Mouse (Mus musculus): ENCODE results near the gene Nsf.

- TF ChIP-seq POLR2A (IDR thresholded peaks at IDR 0.05; ENCODE audit: control insufficient read depth, low read depth, low read length): no peak
- no peak for TF ChIP-seq CTCF (IDR thresholded peaks at IDR 0.05; ENCODE audit: control insufficient read depth, insufficient read depth, insufficient replicate concordance, low read depth, low read length)
Measured at GRCm38 (mm10) chr11:103916807-103917206, 37.0 kb downstream of the Nsf start.

All from testis, adult 2 months (tissue).